Mouse (Mus musculus) c-Kit-negative CD71-positive TER-119-positive erythroid progenitor cells, embryonic 14.5 days (primary cell): Measurements from ENCODE around the gene Rbm47.

Source experiments
- DNase-seq: peaks from one replicate; pipeline ENCODE4 v3.0.0-alpha.2; 2013; ENCODE audit warnings: low read depth, low spot score

Rbm47 gene

GRCm38 (mm10) chr5:66068068-66068920, 104.6 kb downstream of the Rbm47 start:
- DNase-seq, result no peak

GRCm38 (mm10) chr5:66067219-66067618, 105.7 kb downstream of the Rbm47 start:
- DNase-seq, result no peak

GRCm38 (mm10) chr5:66062930-66063220, 110.0 kb downstream of the Rbm47 start:
- no peak for DNase-seq

- DNase-seq, result no peak
Observed at GRCm38 (mm10) chr5:66062046-66062929, 110.6 kb downstream of the Rbm47 start.

GRCm38 (mm10) chr5:66061667-66062045, 111.3 kb downstream of the Rbm47 start:
- DNase-seq, result no peak

- no peak for DNase-seq
Observed at GRCm38 (mm10) chr5:66058844-66059243, 114.1 kb downstream of the Rbm47 start.

GRCm38 (mm10) chr5:66056680-66057079, 116.2 kb downstream of the Rbm47 start:
- no peak for DNase-seq

- DNase-seq, result no peak
Observed at GRCm38 (mm10) chr5:66054394-66054793, 118.5 kb downstream of the Rbm47 start.

GRCm38 (mm10) chr5:66052777-66053548, 120.0 kb downstream of the Rbm47 start:
- no peak for DNase-seq

- DNase-seq, result no peak
Observed at GRCm38 (mm10) chr5:66050841-66051240, 122.1 kb downstream of the Rbm47 start.

GRCm38 (mm10) chr5:66046356-66046755, 126.6 kb downstream of the Rbm47 start:
- DNase-seq, result no peak

- no peak for DNase-seq
Observed at GRCm38 (mm10) chr5:66043897-66044296, 129.0 kb downstream of the Rbm47 start.

GRCm38 (mm10) chr5:66042651-66043340, 130.1 kb downstream of the Rbm47 start:
- no peak for DNase-seq

- no peak for DNase-seq
Observed at GRCm38 (mm10) chr5:66040744-66041279, 132.1 kb downstream of the Rbm47 start.

- DNase-seq, result no peak
Observed at GRCm38 (mm10) chr5:66039813-66040212, 133.1 kb downstream of the Rbm47 start.

GRCm38 (mm10) chr5:66037066-66037465, 135.9 kb downstream of the Rbm47 start:
- no peak for DNase-seq

GRCm38 (mm10) chr5:66036440-66037054, 136.4 kb downstream of the Rbm47 start:
- DNase-seq, result no peak

GRCm38 (mm10) chr5:66034375-66035195, 138.3 kb downstream of the Rbm47 start:
- DNase-seq, result no peak

- DNase-seq, result no peak
Observed at GRCm38 (mm10) chr5:66032826-66033225, 140.1 kb downstream of the Rbm47 start.

GRCm38 (mm10) chr5:66031699-66032098, 141.2 kb downstream of the Rbm47 start:
- DNase-seq, result no peak
